Mouse (Mus musculus) embryo, embryonic 11 days (tissue): ENCODE data around the gene Ripor1.

ENCODE experiments used
- DNase-seq: peaks from one replicate; pipeline ENCODE4 v3.0.0-alpha.2; 2015

The Ripor1 gene

GRCm38 (mm10) chr8:105606189-105607023 is 1.4 kb downstream of the Ripor1 start:
- peak; percentile 93 for DNase-seq

GRCm38 (mm10) chr8:105607062-105607461 is 2.0 kb downstream of the Ripor1 start:
- DNase-seq: no peak

- peak; percentile 72 for DNase-seq
These were observed 2.6 kb downstream of the Ripor1 start for GRCm38 (mm10) chr8:105607684-105608083.

GRCm38 (mm10) chr8:105609355-105609754 is 4.3 kb downstream of the Ripor1 start:
- no peak for DNase-seq

- no peak for DNase-seq
These were observed 4.7 kb downstream of the Ripor1 start for GRCm38 (mm10) chr8:105609771-105610170.

GRCm38 (mm10) chr8:105611836-105612235 is 6.8 kb downstream of the Ripor1 start:
- DNase-seq: no peak

GRCm38 (mm10) chr8:105613037-105613436 is 8.0 kb downstream of the Ripor1 start:
- DNase-seq: peak; percentile 41

- peak; percentile 72 for DNase-seq
These were observed 8.9 kb downstream of the Ripor1 start for GRCm38 (mm10) chr8:105613830-105614511.

GRCm38 (mm10) chr8:105615942-105616341 is 10.9 kb downstream of the Ripor1 start:
- DNase-seq: no peak

- DNase-seq: no peak
These were observed 12.6 kb downstream of the Ripor1 start for GRCm38 (mm10) chr8:105617451-105618278.

GRCm38 (mm10) chr8:105618279-105618634 is 13.2 kb downstream of the Ripor1 start:
- no peak for DNase-seq

- no peak for DNase-seq
These were observed 14.0 kb downstream of the Ripor1 start for GRCm38 (mm10) chr8:105618892-105619591.

GRCm38 (mm10) chr8:105620211-105620610 is 15.2 kb downstream of the Ripor1 start:
- DNase-seq: no peak

- no peak for DNase-seq
These were observed 16.1 kb downstream of the Ripor1 start for GRCm38 (mm10) chr8:105620946-105621720.

GRCm38 (mm10) chr8:105621841-105622240 is 16.8 kb downstream of the Ripor1 start:
- DNase-seq: no peak

GRCm38 (mm10) chr8:105622421-105622920 is 17.4 kb downstream of the Ripor1 start:
- DNase-seq: peak; percentile 94

GRCm38 (mm10) chr8:105623118-105623517 is 18.1 kb downstream of the Ripor1 start:
- DNase-seq: peak; percentile 45

GRCm38 (mm10) chr8:105623679-105624245 is 18.7 kb downstream of the Ripor1 start:
- no peak for DNase-seq

GRCm38 (mm10) chr8:105624401-105624800 is 19.3 kb downstream of the Ripor1 start:
- peak; percentile 12 for DNase-seq

- DNase-seq: peak; percentile 50
These were observed 19.8 kb downstream of the Ripor1 start for GRCm38 (mm10) chr8:105624831-105625230.

- DNase-seq: no peak
These were observed 21.0 kb downstream of the Ripor1 start for GRCm38 (mm10) chr8:105626086-105626485.
